Mouse (Mus musculus): ENCODE measurements around the gene Sbno2.

GRCm38 (mm10) chr10:80136179-80136951 is 31.0 kb upstream of the Sbno2 start:
- TF ChIP-seq GATA1 (IDR thresholded peaks at IDR 0.05; ENCODE audit: borderline replicate concordance, low read length): no peak
- no peak for TF ChIP-seq FLI1 (IDR thresholded peaks at IDR 0.05; ENCODE audit: low read length)

Measured in megakaryocyte, embryonic 14.5 days (primary cell).